Mouse (Mus musculus) CH12.LX (cell line): ENCODE results near the gene Nrxn3. TPM values are rescaled to one million over a fixed set of nuclear protein-coding genes. Genes with fewer than 3 reads are reported as not detected.

Experiments used
- DNase-seq: peaks from one replicate; pipeline ENCODE4 v3.0.0-alpha.2; 2013; ENCODE audit errors: extremely low read depth
- H3K27ac ChIP-seq: 2 replicates; pipeline ENCODE4 v1.5.1; 2012; ENCODE audit warnings: low read depth, mild to moderate bottlenecking, control low read depth, moderate library complexity; ENCODE audit not compliant: insufficient read depth
- H3K27me3 ChIP-seq: replicated peaks from 2 replicates; pipeline ENCODE3; 2012; ENCODE audit warnings: inconsistent platforms
- H3K36me3 ChIP-seq, 2 experiments: replicated peaks in 1 of 2; 2 replicates each; pipeline versions ENCODE3 to v1.6.1; 2012; ENCODE audit warnings: inconsistent platforms in 1 of 2, low read length in 1 of 2, mild to moderate bottlenecking in 1 of 2, mixed read lengths in 1 of 2, moderate library complexity in 1 of 2; ENCODE audit not compliant: control insufficient read depth in 1 of 2, insufficient read depth in 1 of 2
- H3K4me1 ChIP-seq, 2 experiments: 2 replicates each; pipeline ENCODE4 v1.6.1; 2012; ENCODE audit warnings: inconsistent platforms in 1 of 2, moderate library complexity in 1 of 2; ENCODE audit not compliant: insufficient read depth in 2 of 2, control insufficient read depth in 1 of 2
- H3K4me2 ChIP-seq: 2 replicates; pipeline ENCODE4 v1.6.1; 2012; ENCODE audit warnings: low read depth, mild to moderate bottlenecking, control low read depth; ENCODE audit not compliant: poor library complexity, insufficient read depth, severe bottlenecking
- H3K4me3 ChIP-seq, 3 experiments: fragments of 150-350 bp in 1 of 3; sonication (generic) in 1 of 3; replicated peaks in 1 of 3; 2 replicates each; pipeline versions ENCODE3 to v1.5.1; 2011 to 2012; ENCODE audit warnings: low read depth in 2 of 3, low read length in 2 of 3, mild to moderate bottlenecking in 2 of 3, moderate library complexity in 2 of 3, control low read depth in 1 of 3, improper control_type of control experiment in 1 of 3, inconsistent platforms in 1 of 3, mixed read lengths in 1 of 3; ENCODE audit not compliant: poor library complexity in 1 of 3
- H3K79me2 ChIP-seq: replicated peaks from 2 replicates; pipeline ENCODE4 v1.6.1; 2012; ENCODE audit warnings: mild to moderate bottlenecking, moderate library complexity; ENCODE audit not compliant: control insufficient read depth, poor library complexity, insufficient read depth, severe bottlenecking; ENCODE audit errors: extremely low read depth
- H3K9ac ChIP-seq: 2 replicates; pipeline ENCODE4 v1.6.1; 2012; ENCODE audit warnings: low read depth, mild to moderate bottlenecking, control low read depth, moderate library complexity; ENCODE audit not compliant: insufficient read depth
- H3K9me3 ChIP-seq: replicated peaks from 2 replicates; pipeline ENCODE3; 2012; ENCODE audit warnings: low read length, inconsistent platforms, mixed read lengths
- BHLHE40 ChIP-seq: IDR thresholded peaks from 2 replicates; pipeline ENCODE4 v1.6.1; 2011; ENCODE audit warnings: mild to moderate bottlenecking, low read depth, low read length, improper control_type of control experiment
- CTCF ChIP-seq, 2 experiments: IDR thresholded peaks in 1 of 2; conservative IDR thresholded peaks in 1 of 2; 2 replicates each; pipeline ENCODE4 v1.5.1; 2011 to 2012; ENCODE audit warnings: low read depth in 2 of 2, low read length in 2 of 2, improper control_type of control experiment in 1 of 2, inconsistent platforms in 1 of 2, mild to moderate bottlenecking in 1 of 2, moderate library complexity in 1 of 2
- E2F4 ChIP-seq: IDR thresholded peaks from 2 replicates; pipeline ENCODE4 v1.6.1; 2011; ENCODE audit warnings: low read depth, low read length, improper control_type of control experiment; ENCODE audit not compliant: insufficient replicate concordance
- ELF1 ChIP-seq: IDR thresholded peaks from 2 replicates; pipeline ENCODE4 v1.6.1; 2014; ENCODE audit warnings: low read depth, mild to moderate bottlenecking, inconsistent platforms, low read length, improper control_type of control experiment
- GABPA ChIP-seq: IDR thresholded peaks from 2 replicates; pipeline ENCODE4 v1.6.1; 2012; ENCODE audit warnings: low read depth, low read length, improper control_type of control experiment, inconsistent platforms; ENCODE audit not compliant: insufficient replicate concordance
- HCFC1 ChIP-seq: IDR thresholded peaks from 2 replicates; pipeline ENCODE4 v1.6.1; 2012; ENCODE audit warnings: low read depth, mild to moderate bottlenecking, inconsistent platforms, low read length, improper control_type of control experiment
- IRF4 ChIP-seq: IDR thresholded peaks from 2 replicates; pipeline ENCODE4 v1.6.1; 2014; ENCODE audit warnings: low read depth, mild to moderate bottlenecking, inconsistent platforms, low read length, improper control_type of control experiment
- JUND ChIP-seq: conservative IDR thresholded peaks from 2 replicates; pipeline ENCODE4 v1.6.1; 2011; ENCODE audit warnings: low read depth, low read length, improper control_type of control experiment
- MYC ChIP-seq: IDR thresholded peaks from 2 replicates; pipeline ENCODE4 v1.6.1; 2011; ENCODE audit warnings: low read depth, mild to moderate bottlenecking, improper control_type of control experiment, low read length
- NELFE ChIP-seq: IDR thresholded peaks from 2 replicates; pipeline ENCODE4 v1.6.1; 2011; ENCODE audit warnings: low read depth, low read length, improper control_type of control experiment
- NRF1 ChIP-seq: IDR thresholded peaks from 2 replicates; pipeline ENCODE4 v1.6.1; 2014; ENCODE audit warnings: low read depth, mild to moderate bottlenecking, inconsistent platforms, low read length, improper control_type of control experiment, moderate library complexity
- POLR2A ChIP-seq: IDR thresholded peaks from 2 replicates; pipeline ENCODE4 v1.6.1; 2011; ENCODE audit warnings: low read depth, mild to moderate bottlenecking, improper control_type of control experiment, low read length
- POLR2AphosphoS2 ChIP-seq: IDR thresholded peaks from 2 replicates; pipeline ENCODE4 v1.6.1; 2011; ENCODE audit warnings: low read depth, low read length, improper control_type of control experiment
- RCOR1 ChIP-seq: conservative IDR thresholded peaks from 2 replicates; pipeline ENCODE4 v1.6.1; 2012; ENCODE audit warnings: low read depth, mild to moderate bottlenecking, inconsistent platforms, low read length, improper control_type of control experiment
- SIN3A ChIP-seq: IDR thresholded peaks from 2 replicates; pipeline ENCODE4 v1.6.1; 2012; ENCODE audit warnings: low read length, improper control_type of control experiment, inconsistent platforms
- TBP ChIP-seq: conservative IDR thresholded peaks from 2 replicates; pipeline ENCODE4 v1.6.1; 2011; ENCODE audit warnings: low read depth, low read length, improper control_type of control experiment
- TCF12 ChIP-seq: IDR thresholded peaks from 2 replicates; pipeline ENCODE4 v1.6.1; 2014; ENCODE audit warnings: low read depth, mild to moderate bottlenecking, inconsistent platforms, low read length, improper control_type of control experiment
- UBTF ChIP-seq: IDR thresholded peaks from 2 replicates; pipeline ENCODE4 v1.6.1; 2012; ENCODE audit warnings: low read depth, mild to moderate bottlenecking, inconsistent platforms, low read length, improper control_type of control experiment, moderate library complexity
- ZKSCAN1 ChIP-seq: IDR thresholded peaks from 2 replicates; pipeline ENCODE4 v1.6.1; 2012; ENCODE audit warnings: low read depth, inconsistent platforms, low read length, improper control_type of control experiment, borderline replicate concordance
- ZMIZ1 ChIP-seq: IDR thresholded peaks from 2 replicates; pipeline ENCODE4 v1.6.1; 2012; ENCODE audit warnings: low read depth, mild to moderate bottlenecking, inconsistent platforms, low read length, improper control_type of control experiment
- ZNF384 ChIP-seq: IDR thresholded peaks from 2 replicates; pipeline ENCODE4 v1.6.1; 2012; ENCODE audit warnings: low read depth, low read length, improper control_type of control experiment, inconsistent platforms
- dilution Hi-C: fragments of 300-500 bp; cut with MboI; formaldehyde crosslinking; loops from 2 replicates; pipeline ENCODE4 v1.14.3; 2020; ENCODE audit warnings: low sequenced_read_pairs; ENCODE audit not compliant: extremely low pct_unique_long_range_greater_than_20kb, extremely low pct_ligation_motif_present
- in situ Hi-C: fragments of 300-500 bp; cut with MboI; formaldehyde crosslinking; loops from 3 replicates; pipeline ENCODE4 v1.14.3; 2019; ENCODE audit warnings: low sequenced_read_pairs, low pct_ligation_motif_present, low pct_unique_long_range_greater_than_20kb, mixed read lengths
- polyA plus RNA-seq: library from polyadenylated mRNA; unstranded; fragments of >175 nt; gene quantifications from 2 replicates; pipeline ENCODE4 v1.2.1, GENCODE M21; 2012; ENCODE audit warnings: low read depth; ENCODE audit not compliant: insufficient read length
- total RNA-seq, 2 experiments: library from RNA; depleted of rRNA; stranded (reverse); fragments of 300-350 nt in 1 of 2; fragments of >200 nt in 1 of 2; gene quantifications; 2 replicates each; pipeline ENCODE4 v1.2.3; 2012 to 2014

Gene Nrxn3
- total and polyA plus RNA-seq, 3 experiments = 0.04 to 0.17 (median 0.09) TPM

DNA sequence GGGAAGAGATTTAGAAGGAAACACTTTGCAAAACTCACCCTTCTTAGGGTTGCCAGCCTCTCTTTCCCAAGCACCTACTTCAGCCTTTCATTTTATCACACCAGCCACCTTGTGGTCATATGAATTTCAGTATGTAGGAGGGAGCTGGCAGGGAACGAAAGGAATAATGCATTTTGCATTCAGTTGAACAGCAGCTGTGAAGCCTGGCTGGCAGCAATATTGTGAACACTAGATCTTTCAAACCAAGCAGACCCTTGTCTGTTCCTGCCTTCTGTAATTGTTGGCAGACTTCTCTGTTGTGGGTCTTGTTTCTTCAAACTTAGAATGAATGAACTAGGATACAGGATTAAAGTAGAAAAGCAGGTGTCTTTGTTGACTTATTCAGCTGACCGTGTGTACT is 946.2 kb downstream of the Nrxn3 start:
- Histone ChIP-seq H3K27me3 (no peaks in the 10 kb centered on the region), H3K4me1 (no peaks in the 10 kb centered on the region), H3K9me3 (no peaks in the 10 kb centered on the region), H3K79me2 (no peaks in the 10 kb centered on the region), H3K9ac (no peak overlapping the region), H3K4me2 (no peak overlapping the region)
- DNase-seq = no peak
- in situ Hi-C loops (no loop called here), dilution Hi-C loops (no loop called here)
- TF ChIP-seq POLR2AphosphoS2 (no peak), ZNF384 (no peak), TBP (no peak), SIN3A (no peak), UBTF (no peak), HCFC1 (no peak), BHLHE40 (no peak), ZKSCAN1 (no peak), JUND (no peak), MYC (no peak)
- TF ChIP-seq, all 38 proteins: peak for 0
- H3K4me3 ChIP-seq = no peak overlapping the region
- H3K36me3 ChIP-seq = no peaks in the 10 kb centered on the region
- H3K27ac ChIP-seq = no peak overlapping the region

DNA sequence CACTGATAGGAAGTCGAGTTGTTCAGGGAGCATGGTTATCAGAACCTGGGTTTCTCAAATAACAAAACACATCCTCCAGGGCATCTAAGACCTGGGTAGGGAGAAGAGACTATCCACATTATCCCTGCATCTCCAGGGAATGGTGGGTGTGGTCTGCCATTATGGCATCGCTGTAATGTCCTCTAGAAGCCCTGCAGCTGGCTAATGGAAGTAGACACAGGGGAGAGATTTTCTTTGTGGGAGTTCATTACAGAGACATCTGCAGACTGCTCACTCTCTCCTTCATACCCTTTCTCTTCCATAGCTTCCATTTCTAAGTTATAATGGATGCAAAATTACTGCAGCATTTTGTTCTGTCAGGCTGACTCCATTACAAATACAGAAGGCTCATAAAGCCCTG is 950.1 kb downstream of the Nrxn3 start:
- dilution Hi-C loops (no loop called here), in situ Hi-C loops (no loop called here)
- TF ChIP-seq UBTF = no peak
- no peak for TF ChIP-seq ZMIZ1
- no peak for TF ChIP-seq GABPA
- TF ChIP-seq BHLHE40 = no peak
- TF ChIP-seq RCOR1 = no peak
- TF ChIP-seq NELFE = no peak
- no peak for TF ChIP-seq SIN3A
- TF ChIP-seq TBP = no peak
- TF ChIP-seq ELF1 = no peak
- no peak for TF ChIP-seq E2F4
- TF ChIP-seq TCF12 = no peak
- TF ChIP-seq HCFC1 = no peak
- no peak for TF ChIP-seq POLR2A
- TF ChIP-seq CTCF (conservative IDR thresholded peaks at IDR 0.05 in 1 of 2, IDR thresholded peaks at IDR 0.05 in 1 of 2; ENCODE audit: low read depth in 2 of 2, low read length in 2 of 2) = no peak
- TF ChIP-seq POLR2AphosphoS2 = no peak
- no peak for TF ChIP-seq IRF4
- no peak for TF ChIP-seq NRF1
- Histone ChIP-seq H3K4me2 (no peak overlapping the region), H3K4me3 (no peak overlapping the region), H3K9ac (no peak overlapping the region), H3K4me1 (no peaks in the 10 kb centered on the region), H3K27ac (no peak overlapping the region), H3K36me3 (no peaks in the 10 kb centered on the region), H3K27me3 (no peaks in the 10 kb centered on the region), H3K79me2 (no peaks in the 10 kb centered on the region), H3K9me3 (no peaks in the 10 kb centered on the region)
- no peak for DNase-seq
